Mouse (Mus musculus): ENCODE data around the gene Olfr1095. TPM values are rescaled to one million over a fixed set of nuclear protein-coding genes. Genes with fewer than 3 reads are reported as not detected.

Olfr1095 gene
- not detected for polyA plus RNA-seq (2014; fragmentation: Illumina TruSeq; extraction: RNeasy Lipid Tissue Mini Kit (QIAGEN cat#74804); ENCODE audit: low read depth, low replicate concordance)

GRCm38 (mm10) chr2:86851596-86851995, at the start of gene Olfr1095:
Gene Olfr1095, minus strand, starts transcription at chr2:86851696.

GRCm38 (mm10) chr2:86892116-86892515, 40.6 kb upstream of the Olfr1095 start, which contains the start of gene Olfr1097:
Gene Olfr1097, minus strand, starts transcription at chr2:86892216.

GRCm38 (mm10) chr2:86874702-86875101, 23.2 kb upstream of the Olfr1095 start, which contains the start of gene Gm13723:
Gene Gm13723, minus strand, starts transcription at chr2:86874802.

GRCm38 (mm10) chr2:86824363-86824762, 27.1 kb downstream of the Olfr1095 start, which contains the start of gene Olfr1094:
Gene Olfr1094, plus strand, starts transcription at chr2:86824663.

GRCm38 (mm10) chr2:86809918-86810317, 41.6 kb downstream of the Olfr1095 start, which contains the start of gene Olfr141:
Gene Olfr141, minus strand, starts transcription at chr2:86810018.

Other genes with a start within 250 kb of the Olfr1095 start
- not detected for gene Olfr1084, start 212.0 kb downstream of the Olfr1095 start, polyA plus RNA-seq (2014; fragmentation: Illumina TruSeq; extraction: RNeasy Lipid Tissue Mini Kit (QIAGEN cat#74804); ENCODE audit: low read depth, low replicate concordance)
- gene Olfr1085, start 189.7 kb downstream of the Olfr1095 start, polyA plus RNA-seq (2014; fragmentation: Illumina TruSeq; extraction: RNeasy Lipid Tissue Mini Kit (QIAGEN cat#74804); ENCODE audit: low read depth, low replicate concordance): not detected
- not detected for gene Olfr1086, start 171.6 kb downstream of the Olfr1095 start, polyA plus RNA-seq (2014; fragmentation: Illumina TruSeq; extraction: RNeasy Lipid Tissue Mini Kit (QIAGEN cat#74804); ENCODE audit: low read depth, low replicate concordance)
- not detected for gene Olfr1087, start 153.3 kb downstream of the Olfr1095 start, polyA plus RNA-seq (2014; fragmentation: Illumina TruSeq; extraction: RNeasy Lipid Tissue Mini Kit (QIAGEN cat#74804); ENCODE audit: low read depth, low replicate concordance)
- not detected for gene Olfr1089, start 118.0 kb downstream of the Olfr1095 start, polyA plus RNA-seq (2014; fragmentation: Illumina TruSeq; extraction: RNeasy Lipid Tissue Mini Kit (QIAGEN cat#74804); ENCODE audit: low read depth, low replicate concordance)
- gene Olfr1090, start 92.7 kb downstream of the Olfr1095 start, polyA plus RNA-seq (2014; fragmentation: Illumina TruSeq; extraction: RNeasy Lipid Tissue Mini Kit (QIAGEN cat#74804); ENCODE audit: low read depth, low replicate concordance): not detected
- not detected for gene Olfr1093, start 69.2 kb downstream of the Olfr1095 start, polyA plus RNA-seq (2014; fragmentation: Illumina TruSeq; extraction: RNeasy Lipid Tissue Mini Kit (QIAGEN cat#74804); ENCODE audit: low read depth, low replicate concordance)
- not detected for gene Olfr141, start 41.7 kb downstream of the Olfr1095 start, polyA plus RNA-seq (2014; fragmentation: Illumina TruSeq; extraction: RNeasy Lipid Tissue Mini Kit (QIAGEN cat#74804); ENCODE audit: low read depth, low replicate concordance)
- gene Olfr1094, start 27.0 kb downstream of the Olfr1095 start, polyA plus RNA-seq (2014; fragmentation: Illumina TruSeq; extraction: RNeasy Lipid Tissue Mini Kit (QIAGEN cat#74804); ENCODE audit: low read depth, low replicate concordance): not detected
- not detected for gene Gm13723, start 23.1 kb upstream of the Olfr1095 start, polyA plus RNA-seq (2014; fragmentation: Illumina TruSeq; extraction: RNeasy Lipid Tissue Mini Kit (QIAGEN cat#74804); ENCODE audit: low read depth, low replicate concordance)
- not detected for gene Olfr1097, start 40.5 kb upstream of the Olfr1095 start, polyA plus RNA-seq (2014; fragmentation: Illumina TruSeq; extraction: RNeasy Lipid Tissue Mini Kit (QIAGEN cat#74804); ENCODE audit: low read depth, low replicate concordance)
- not detected for gene Olfr1098, start 72.8 kb upstream of the Olfr1095 start, polyA plus RNA-seq (2014; fragmentation: Illumina TruSeq; extraction: RNeasy Lipid Tissue Mini Kit (QIAGEN cat#74804); ENCODE audit: low read depth, low replicate concordance)
- not detected for gene Olfr1099, start 109.0 kb upstream of the Olfr1095 start, polyA plus RNA-seq (2014; fragmentation: Illumina TruSeq; extraction: RNeasy Lipid Tissue Mini Kit (QIAGEN cat#74804); ENCODE audit: low read depth, low replicate concordance)
- gene Olfr1100, start 128.3 kb upstream of the Olfr1095 start, polyA plus RNA-seq (2014; fragmentation: Illumina TruSeq; extraction: RNeasy Lipid Tissue Mini Kit (QIAGEN cat#74804); ENCODE audit: low read depth, low replicate concordance): not detected
- not detected for gene Olfr1101, start 139.5 kb upstream of the Olfr1095 start, polyA plus RNA-seq (2014; fragmentation: Illumina TruSeq; extraction: RNeasy Lipid Tissue Mini Kit (QIAGEN cat#74804); ENCODE audit: low read depth, low replicate concordance)
- gene Olfr1102, start 146.7 kb upstream of the Olfr1095 start, polyA plus RNA-seq (2014; fragmentation: Illumina TruSeq; extraction: RNeasy Lipid Tissue Mini Kit (QIAGEN cat#74804); ENCODE audit: low read depth, low replicate concordance): not detected
- not detected for gene Olfr1104, start 175.4 kb upstream of the Olfr1095 start, polyA plus RNA-seq (2014; fragmentation: Illumina TruSeq; extraction: RNeasy Lipid Tissue Mini Kit (QIAGEN cat#74804); ENCODE audit: low read depth, low replicate concordance)
- not detected for gene Olfr1105, start 184.8 kb upstream of the Olfr1095 start, polyA plus RNA-seq (2014; fragmentation: Illumina TruSeq; extraction: RNeasy Lipid Tissue Mini Kit (QIAGEN cat#74804); ENCODE audit: low read depth, low replicate concordance)
- not detected for gene Olfr1106, start 200.6 kb upstream of the Olfr1095 start, polyA plus RNA-seq (2014; fragmentation: Illumina TruSeq; extraction: RNeasy Lipid Tissue Mini Kit (QIAGEN cat#74804); ENCODE audit: low read depth, low replicate concordance)
- gene Olfr1107, start 224.1 kb upstream of the Olfr1095 start, polyA plus RNA-seq (2014; fragmentation: Illumina TruSeq; extraction: RNeasy Lipid Tissue Mini Kit (QIAGEN cat#74804); ENCODE audit: low read depth, low replicate concordance): not detected
- not detected for gene Olfr1109, start 244.3 kb upstream of the Olfr1095 start, polyA plus RNA-seq (2014; fragmentation: Illumina TruSeq; extraction: RNeasy Lipid Tissue Mini Kit (QIAGEN cat#74804); ENCODE audit: low read depth, low replicate concordance)

All from adrenal gland, adult 10 weeks (tissue).